Mouse (Mus musculus) cerebellum, adult 11-12 months (tissue): ENCODE results near the gene Kirrel.

Experiments used
- DNase-seq: peaks from one replicate; pipeline ENCODE4 v3.0.0; 2022

Gene Kirrel

GRCm38 (mm10) chr3:87165291-87165881 lies 9.2 kb downstream of the Kirrel start:
- no peak for DNase-seq

- DNase-seq = no peak
Measured at GRCm38 (mm10) chr3:87164099-87164815, 10.3 kb downstream of the Kirrel start.

- DNase-seq = no peak
Measured at GRCm38 (mm10) chr3:87163116-87163515, 11.4 kb downstream of the Kirrel start.

- no peak for DNase-seq
Measured at GRCm38 (mm10) chr3:87162380-87162779, 12.2 kb downstream of the Kirrel start.

GRCm38 (mm10) chr3:87161601-87162000 lies 12.9 kb downstream of the Kirrel start:
- DNase-seq = no peak

- no peak for DNase-seq
Measured at GRCm38 (mm10) chr3:87160819-87161509, 13.6 kb downstream of the Kirrel start.

GRCm38 (mm10) chr3:87159190-87159589 lies 15.4 kb downstream of the Kirrel start:
- DNase-seq = no peak

GRCm38 (mm10) chr3:87157767-87158291 lies 16.7 kb downstream of the Kirrel start:
- DNase-seq = no peak

- no peak for DNase-seq
Measured at GRCm38 (mm10) chr3:87157297-87157696, 17.2 kb downstream of the Kirrel start.

GRCm38 (mm10) chr3:87154398-87155287 lies 19.9 kb downstream of the Kirrel start:
- no peak for DNase-seq

- no peak for DNase-seq
Measured at GRCm38 (mm10) chr3:87153038-87153437, 21.5 kb downstream of the Kirrel start.

GRCm38 (mm10) chr3:87152111-87152738 lies 22.3 kb downstream of the Kirrel start:
- DNase-seq = no peak

- no peak for DNase-seq
Measured at GRCm38 (mm10) chr3:87151294-87151826, 23.2 kb downstream of the Kirrel start.

- DNase-seq = no peak
Measured at GRCm38 (mm10) chr3:87150689-87151244, 23.8 kb downstream of the Kirrel start.

GRCm38 (mm10) chr3:87150056-87150688 lies 24.4 kb downstream of the Kirrel start:
- DNase-seq = no peak

GRCm38 (mm10) chr3:87149425-87149824 lies 25.1 kb downstream of the Kirrel start:
- no peak for DNase-seq

GRCm38 (mm10) chr3:87144476-87145240 lies 29.9 kb downstream of the Kirrel start:
- no peak for DNase-seq

GRCm38 (mm10) chr3:87140284-87140683 lies 34.3 kb downstream of the Kirrel start:
- no peak for DNase-seq

GRCm38 (mm10) chr3:87136782-87137181 lies 37.8 kb downstream of the Kirrel start:
- DNase-seq = no peak

GRCm38 (mm10) chr3:87134951-87135350 lies 39.6 kb downstream of the Kirrel start:
- DNase-seq = no peak
